Mouse (Mus musculus) heart, embryonic 14.5 days (tissue): ENCODE data around the gene Ripor3. TPM values are rescaled to one million over a fixed set of nuclear protein-coding genes. Genes with fewer than 3 reads are reported as not detected.

Source experiments
- ATAC-seq: fragments of 200-750 bp; cut with Nextera tagmentation; 2 replicates; pipeline ENCODE4 v1.8.0; 2017; ENCODE audit warnings: low read depth, moderate TSS enrichment; ENCODE audit not compliant: insufficient number of reproducible peaks, insufficient read depth, low FRiP score
- H3K27ac ChIP-seq, 2 experiments: fragments of 200-500 bp in 1 of 2; fragments of 300-500 bp in 1 of 2; sonication (generic) in 1 of 2; replicated peaks in 1 of 2; 2 replicates each; pipeline ENCODE4 v1.5.1; 2012 to 2014; ENCODE audit warnings: low read depth in 2 of 2, low read length in 2 of 2, control low read depth in 1 of 2, mild to moderate bottlenecking in 1 of 2, mixed read lengths in 1 of 2; ENCODE audit not compliant: control insufficient read depth in 1 of 2, insufficient read depth in 1 of 2
- H3K27me3 ChIP-seq: fragments of 300-500 bp; sonication (generic); 2 replicates; pipeline ENCODE4 v1.6.1; 2014; ENCODE audit warnings: mild to moderate bottlenecking, low read length, control low read depth; ENCODE audit not compliant: control insufficient read depth, insufficient read depth
- H3K36me3 ChIP-seq: fragments of 300-500 bp; sonication (generic); 2 replicates; pipeline ENCODE4 v1.6.1; 2014; ENCODE audit warnings: mild to moderate bottlenecking, control low read depth, low read length, mixed read lengths; ENCODE audit not compliant: control insufficient read depth, insufficient read depth
- H3K4me1 ChIP-seq, 2 experiments: fragments of 200-500 bp in 1 of 2; fragments of 300-500 bp in 1 of 2; sonication (generic) in 1 of 2; 2 replicates each; pipeline ENCODE4 v1.6.1; 2012 to 2014; ENCODE audit warnings: low read length in 2 of 2, control low read depth in 1 of 2, mixed read lengths in 1 of 2; ENCODE audit not compliant: control insufficient read depth in 2 of 2, insufficient read depth in 2 of 2
- H3K4me2 ChIP-seq: fragments of 300-500 bp; sonication (generic); 2 replicates; pipeline ENCODE4 v1.6.1; 2014; ENCODE audit warnings: mild to moderate bottlenecking, low read length
- H3K4me3 ChIP-seq, 2 experiments: fragments of 200-500 bp in 1 of 2; fragments of 300-500 bp in 1 of 2; sonication (generic) in 1 of 2; 2 replicates each; pipeline ENCODE4 v1.5.1; 2012 to 2014; ENCODE audit warnings: low read length in 2 of 2, mild to moderate bottlenecking in 2 of 2, control low read depth in 1 of 2, low read depth in 1 of 2, moderate library complexity in 1 of 2; ENCODE audit not compliant: control insufficient read depth in 1 of 2, insufficient read depth in 1 of 2
- H3K9ac ChIP-seq: fragments of 300-500 bp; sonication (generic); 2 replicates; pipeline ENCODE4 v1.6.1; 2014; ENCODE audit warnings: mild to moderate bottlenecking, low read length
- H3K9me3 ChIP-seq: fragments of 300-500 bp; sonication (generic); 2 replicates; pipeline ENCODE4 v1.6.1; 2016; ENCODE audit warnings: low read length, control low read depth; ENCODE audit not compliant: control insufficient read depth
- WGBS: fragments of 180-500 bp; shearing (Covaris S2); extraction: QIAGEN DNeasy Blood & Tissue Kit; methylation state at CpG from one replicate; pipeline ENCODE4 v1.1.7; 2014; 5-methylcytosine and 5-hydroxymethylcytosine counted together
- polyA plus RNA-seq: library from polyadenylated mRNA; unstranded; fragments of >200 nt; fragmentation: Nextera tagmentation; extraction: Ambion mirVana; gene quantifications from 2 replicates; pipeline ENCODE4 v1.2.1, GENCODE M21; 2014

Gene Ripor3
- polyA plus RNA-seq, 1 experiment from 2014 or later = 1.00 TPM

GRCm38 (mm10) chr2:168044681-168045287, 34.4 kb upstream of the Ripor3 start:
- no peak for ATAC-seq
- Histone ChIP-seq H3K4me3 (no peak overlapping the region), H3K36me3 (no peaks in the 10 kb centered on the region), H3K4me2 (no peak overlapping the region), H3K9me3 (no peaks in the 10 kb centered on the region), H3K27me3 (peaks cover 4% of the 10 kb centered on the region; the same call in 1 of the 2 replicates), H3K27ac (no peak overlapping the region), H3K4me1 (peaks cover 16 to 20% of the 10 kb centered on the region in 2 experiments), H3K9ac (no peak overlapping the region)
- 79% methylated on average over 10 of the region's 10 CpGs for WGBS

DNA sequence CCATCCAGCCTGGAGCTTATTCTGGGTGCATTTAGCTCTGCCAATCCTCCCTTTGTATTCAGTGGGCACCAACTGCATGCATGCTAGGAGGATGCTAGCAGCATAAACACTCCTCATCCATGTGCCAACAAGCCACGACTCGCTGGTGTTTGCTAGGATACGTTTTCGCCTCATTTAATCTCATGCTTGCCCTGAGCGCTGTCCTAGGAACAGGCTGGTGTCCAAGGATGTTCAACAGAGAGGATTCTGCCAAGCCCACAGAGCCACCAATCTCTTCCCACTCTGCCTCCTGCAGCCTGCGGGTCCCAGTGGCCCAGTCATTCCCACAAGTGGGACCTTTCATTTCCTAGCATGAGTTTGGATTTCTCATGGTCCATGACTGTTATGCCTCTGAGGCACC, 31.6 kb upstream of the Ripor3 start:
- Histone ChIP-seq H3K4me3 (no peak overlapping the region), H3K36me3 (no peaks in the 10 kb centered on the region), H3K4me1 (peaks cover 13 to 14% of the 10 kb centered on the region in 2 experiments), H3K4me2 (no peak overlapping the region), H3K27ac (no peak overlapping the region), H3K27me3 (no peaks in the 10 kb centered on the region), H3K9ac (no peak overlapping the region), H3K9me3 (no peaks in the 10 kb centered on the region)
- WGBS = 90% methylated on average over 6 of the region's 6 CpGs
- no peak for ATAC-seq

GRCm38 (mm10) chr2:168040751-168041150, 30.3 kb upstream of the Ripor3 start:
- no peaks in the 10 kb centered on the region for H3K27me3 ChIP-seq
- H3K27ac ChIP-seq = no peak overlapping the region
- WGBS = 68% methylated on average over 3 of the region's 3 CpGs
- H3K9ac ChIP-seq = no peak overlapping the region
- H3K4me2 ChIP-seq = no peak overlapping the region
- H3K36me3 ChIP-seq = no peaks in the 10 kb centered on the region
- no peaks in the 10 kb centered on the region for H3K9me3 ChIP-seq
- no peak overlapping the region for H3K4me3 ChIP-seq
- H3K4me1 ChIP-seq = peaks cover 11 to 12% of the 10 kb centered on the region in 2 experiments
- ATAC-seq = no peak

DNA sequence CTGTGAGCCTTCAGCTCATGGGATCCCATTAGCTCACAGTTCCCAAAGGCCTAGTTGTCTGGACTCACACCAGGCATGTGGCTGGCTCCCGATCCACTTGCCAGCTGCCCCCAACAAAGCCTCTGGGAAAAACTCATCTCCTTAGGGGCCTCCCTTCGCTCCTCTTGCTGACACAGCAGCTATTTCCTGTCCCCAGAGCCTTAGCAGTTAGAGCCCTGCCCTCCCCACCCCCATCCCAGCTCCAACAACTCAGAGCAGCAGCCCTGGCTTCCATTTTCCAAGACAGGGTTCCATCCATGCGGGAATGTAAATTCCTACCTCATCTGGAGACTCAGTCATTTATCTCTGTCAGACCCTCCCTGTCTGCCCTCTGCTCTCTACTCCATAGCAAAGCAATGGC, 26.6 kb upstream of the Ripor3 start:
- no peak overlapping the region for H3K9ac ChIP-seq
- H3K4me2 ChIP-seq = no peak overlapping the region
- no peaks in the 10 kb centered on the region for H3K9me3 ChIP-seq
- H3K27me3 ChIP-seq = no peaks in the 10 kb centered on the region
- peaks cover 11% of the 10 kb centered on the region in 2 experiments for H3K4me1 ChIP-seq
- H3K27ac ChIP-seq = no peak overlapping the region
- WGBS = 26% methylated on average over 3 of the region's 3 CpGs
- no peak overlapping the region for H3K4me3 ChIP-seq
- H3K36me3 ChIP-seq = no peaks in the 10 kb centered on the region
- no peak for ATAC-seq

GRCm38 (mm10) chr2:168035907-168036306, 25.5 kb upstream of the Ripor3 start:
- H3K27me3 ChIP-seq = no peaks in the 10 kb centered on the region
- ATAC-seq = no peak
- H3K36me3 ChIP-seq = no peaks in the 10 kb centered on the region
- H3K4me2 ChIP-seq = no peak overlapping the region
- no peaks in the 10 kb centered on the region for H3K9me3 ChIP-seq
- no peak overlapping the region for H3K4me3 ChIP-seq
- 87% methylated on average over 6 of the region's 6 CpGs for WGBS
- no peak overlapping the region for H3K27ac ChIP-seq
- no peak overlapping the region for H3K9ac ChIP-seq
- H3K4me1 ChIP-seq = peaks cover 11% of the 10 kb centered on the region in 2 experiments

DNA sequence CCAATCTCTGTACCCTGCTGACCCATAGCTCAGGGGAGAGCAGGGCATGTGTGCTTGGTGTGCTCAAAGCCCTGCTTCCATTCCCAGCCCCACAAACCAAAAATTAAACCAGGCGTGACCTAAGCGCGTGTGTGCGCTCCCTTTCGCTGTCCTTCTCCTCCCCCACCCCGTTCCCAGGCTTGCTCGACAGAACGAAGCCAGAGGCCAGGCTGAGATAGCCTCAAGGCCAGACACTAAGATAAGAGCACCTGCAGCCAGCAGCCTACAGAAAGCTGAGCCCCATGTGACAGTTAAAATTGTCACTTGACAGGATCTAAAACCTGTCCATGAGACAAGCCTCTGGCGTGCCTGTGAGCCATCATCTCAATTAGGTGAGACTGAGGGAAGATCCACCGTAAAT, 23.5 kb upstream of the Ripor3 start:
- Histone ChIP-seq H3K4me1 (peaks cover 11% of the 10 kb centered on the region in 2 experiments), H3K9ac (no peak overlapping the region), H3K4me2 (no peak overlapping the region), H3K27me3 (no peaks in the 10 kb centered on the region), H3K27ac (no peak overlapping the region), H3K36me3 (no peaks in the 10 kb centered on the region), H3K9me3 (0 out of 2 replicates have a peak, but pooled peaks cover under 1% of the 10 kb centered on the region), H3K4me3 (no peak overlapping the region)
- no peak for ATAC-seq
- 26% methylated on average over 10 of the region's 10 CpGs for WGBS

DNA sequence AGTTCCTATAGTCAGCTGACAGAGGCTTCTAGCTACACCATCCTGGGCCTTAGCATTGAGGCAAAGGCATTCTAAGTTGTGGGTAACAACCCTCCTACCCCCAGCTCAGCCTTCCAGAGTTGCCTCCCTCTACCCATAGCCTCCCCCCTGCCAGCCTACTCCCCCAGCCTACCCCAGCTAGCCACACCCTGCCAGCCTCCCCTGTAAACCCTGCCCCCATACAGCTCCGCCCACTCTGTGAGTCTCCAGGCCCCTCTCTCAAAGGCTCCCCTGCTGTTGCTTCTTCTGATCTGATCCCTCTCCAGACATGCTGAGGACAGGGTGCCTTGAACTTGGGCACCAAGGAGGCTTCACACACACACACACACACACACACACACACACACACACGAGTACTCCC, 21.4 kb upstream of the Ripor3 start:
- no peak overlapping the region for H3K4me3 ChIP-seq
- ATAC-seq = no peak
- no peak overlapping the region for H3K9ac ChIP-seq
- 68% methylated on average over 2 of the region's 2 CpGs for WGBS
- H3K27ac ChIP-seq = no peak overlapping the region
- H3K4me1 ChIP-seq = peaks cover 6% of the 10 kb centered on the region in 2 experiments
- H3K4me2 ChIP-seq = no peak overlapping the region
- H3K9me3 ChIP-seq = peaks cover 7% of the 10 kb centered on the region
- no peaks in the 10 kb centered on the region for H3K36me3 ChIP-seq
- H3K27me3 ChIP-seq = no peaks in the 10 kb centered on the region

DNA sequence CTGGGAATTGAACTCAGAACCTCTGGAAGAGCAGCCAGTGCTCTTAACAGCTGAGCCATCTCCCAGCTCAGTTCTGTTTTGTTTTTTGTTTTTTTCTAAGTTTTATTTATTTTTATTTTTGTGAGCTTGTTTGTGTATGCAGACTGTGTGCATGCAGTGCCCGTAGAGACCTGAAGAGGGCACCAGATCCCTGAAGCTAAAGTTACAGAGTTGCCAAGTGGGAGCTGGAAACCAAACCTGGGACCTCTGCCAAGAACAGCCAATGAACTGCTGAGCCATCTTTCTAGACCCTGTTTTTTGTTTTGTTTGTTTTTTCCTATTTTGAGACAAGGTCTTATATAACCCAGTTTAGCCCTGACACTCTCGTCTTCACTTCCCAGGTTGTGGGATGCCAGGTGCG, 18.0 kb upstream of the Ripor3 start:
- Histone ChIP-seq H3K9ac (no peak overlapping the region), H3K4me2 (no peak overlapping the region), H3K4me1 (peaks cover 2 to 6% of the 10 kb centered on the region in 2 experiments; a peak in 3 of 4 replicates), H3K36me3 (no peaks in the 10 kb centered on the region), H3K27me3 (no peaks in the 10 kb centered on the region), H3K4me3 (no peak overlapping the region), H3K9me3 (peaks cover 7% of the 10 kb centered on the region), H3K27ac (no peak overlapping the region)
- no peak for ATAC-seq
- WGBS = 92% methylated on average over 3 of the region's 3 CpGs
